In the genomic region with DNA sequence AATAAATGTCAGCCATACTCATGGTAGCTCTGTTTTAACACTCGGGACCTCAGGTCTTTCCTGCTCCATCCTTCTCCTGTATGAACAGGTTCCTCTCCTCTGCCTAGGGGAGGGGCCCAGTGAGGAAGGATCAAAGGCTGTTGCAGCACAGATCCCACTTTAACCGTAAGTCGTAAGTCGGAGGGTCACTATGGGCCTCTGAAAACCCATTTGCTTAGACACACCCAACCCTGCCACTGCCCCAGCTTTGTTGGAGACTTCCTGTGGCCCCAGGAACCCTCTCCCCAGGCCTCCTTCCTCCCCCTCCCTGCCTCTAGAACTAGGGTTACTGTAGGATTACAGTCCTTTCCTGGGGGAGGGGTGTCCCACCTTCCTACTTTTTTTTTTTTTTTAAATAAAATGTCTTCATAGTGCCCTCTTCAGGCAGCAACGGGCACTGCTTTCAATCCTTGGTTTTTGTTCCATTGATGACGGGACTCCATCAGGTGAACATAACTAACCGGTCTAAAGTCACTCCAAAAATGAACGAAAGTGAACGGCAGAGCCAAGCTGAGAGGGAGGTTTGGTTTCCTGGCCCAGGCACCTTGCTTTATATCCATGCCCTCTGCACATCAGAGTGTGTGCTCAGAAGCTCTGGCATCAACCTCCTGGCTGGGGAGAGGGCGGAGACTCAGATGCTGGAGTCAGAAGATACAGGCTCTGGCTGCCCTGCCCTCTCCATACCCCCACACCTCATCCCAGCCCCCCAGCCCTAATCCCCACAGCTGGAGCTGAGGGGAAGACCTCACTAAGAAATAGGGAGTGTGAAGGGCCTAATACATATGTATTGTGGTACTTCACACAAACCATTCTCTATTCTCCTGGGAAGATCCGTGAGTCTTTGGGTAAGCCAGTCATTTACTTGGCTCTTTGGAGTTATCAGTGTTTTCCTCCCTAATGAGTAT, we compare ENCODE assay signal across 19 mouse cellular contexts. TPM values are rescaled to one million over a fixed set of nuclear protein-coding genes. Genes with fewer than 3 reads are reported as not detected.
A peak's percentile ranks its signal among the peaks of the same experiment; 100 is the strongest.
DNase-seq lines count a peak whose midpoint lies in the region; ATAC-seq and TF ChIP-seq lines count a peak whose summit lies in the region.
"Had no signal": no experiment of that assay in that cellular context is flagged by ENCODE, and none has a peak within 500 bp of the region (broad histone marks: within the 10 kb centered on the region; RNA-seq: fewer than 3 reads in every experiment).

No protein-coding gene starts in this region.

- H3K4me1 ChIP-seq in lung, embryonic 14.5 days (ENCODE audit: insufficient read depth) = no peaks in the 10 kb centered on the region
- peaks cover 0 to 7% of the 10 kb centered on the region in 2 experiments; a peak in 1 of 4 replicates for H3K4me1 ChIP-seq in ES-E14 (ENCODE audit: control insufficient read depth in 2 of 2, insufficient read depth in 2 of 2, low read length in 2 of 2, poor library complexity in 1 of 2)
- H3K4me1 ChIP-seq: neural tube, embryonic 12.5 days had no signal

- no peaks in the 10 kb centered on the region for H3K36me3 ChIP-seq in lung, embryonic 14.5 days (ENCODE audit: insufficient read depth)
- no peaks in the 10 kb centered on the region for H3K36me3 ChIP-seq in ES-E14 (ENCODE audit: control insufficient read depth, insufficient read depth, low read length, poor library complexity, severe bottlenecking)
- H3K36me3 ChIP-seq: midbrain, embryonic 10.5 days; neural tube, embryonic 12.5 days had no signal

- in situ Hi-C loops in ES-E14 (cut with MboI; ENCODE audit: low sequenced_read_pairs in 2 of 2, unreplicated experiment in 2 of 2) = no loop called here

- no peak overlapping the region for H3K9ac ChIP-seq in lung, embryonic 14.5 days
- H3K9ac ChIP-seq in ES-E14 (ENCODE audit: insufficient read depth, low read depth, low read length, poor library complexity, severe bottlenecking) = no peak overlapping the region
- H3K9ac ChIP-seq: neural tube, embryonic 12.5 days had no signal

- no peak overlapping the region for H3K4me3 ChIP-seq in gastrocnemius, adult 2 months
- H3K4me3 ChIP-seq in lung, embryonic 14.5 days (ENCODE audit: low read depth, low read length) = no peak overlapping the region
- no peak overlapping the region; a peak in 1 of 4 replicates for H3K4me3 ChIP-seq in ES-E14 (ENCODE audit: insufficient read depth in 1 of 2, low read depth in 1 of 2, low read length in 2 of 2, poor library complexity in 1 of 2, severe bottlenecking in 1 of 2)
- H3K4me3 ChIP-seq: midbrain, embryonic 10.5 days; neural tube, embryonic 12.5 days had no signal

- H3K9me3 ChIP-seq in lung, embryonic 14.5 days (ENCODE audit: low read depth, low read length) = no peaks in the 10 kb centered on the region
- no peaks in the 10 kb centered on the region for H3K9me3 ChIP-seq in ES-E14 (ENCODE audit: control insufficient read depth, insufficient read depth, low read depth, low read length)
- H3K9me3 ChIP-seq: midbrain, embryonic 10.5 days; neural tube, embryonic 12.5 days had no signal

- H3K4me2 ChIP-seq in lung, embryonic 14.5 days = no peak overlapping the region
- H3K4me2 ChIP-seq: neural tube, embryonic 12.5 days had no signal

- ATAC-seq in lung, embryonic 14.5 days (ENCODE audit: insufficient read depth) = no peak
- peak; percentile 42 for ATAC-seq in megakaryocyte progenitor cell, adult 5-6 weeks (replicated peaks; ENCODE audit: poor library complexity)
- ATAC-seq: hindbrain, embryonic 16.5 days had no signal

- no peak overlapping the region for H3K27ac ChIP-seq in gastrocnemius, adult 2 months
- no peak overlapping the region for H3K27ac ChIP-seq in lung, embryonic 14.5 days (ENCODE audit: low read depth)
- H3K27ac ChIP-seq in ES-E14 (ENCODE audit: insufficient read depth, low read depth, low read length, poor library complexity, severe bottlenecking) = no peak overlapping the region
- H3K27ac ChIP-seq: midbrain, embryonic 10.5 days; neural tube, embryonic 12.5 days had no signal

- DNase-seq in gastrocnemius, adult 2 months = no peak
- no peak for DNase-seq in gastrocnemius, postnatal 10 days
- peak; percentile 38 for DNase-seq in lung, embryonic 14.5 days
- DNase-seq in lung, postnatal 4 days = no peak
- DNase-seq in ES-E14 (ENCODE audit: low read depth, low spot score) = no peak
- no peak for DNase-seq in spleen, postnatal 14 days (ENCODE audit: low spot score in 2 of 2)
- no peak for DNase-seq in right cerebral cortex, postnatal 25 days
- DNase-seq: cerebellum, adult 2 months; heart, adult 18-20 months; heart, postnatal 14 days; kidney, postnatal 10 days; layer of hippocampus, postnatal 36 days; lung, adult 18-20 months; thymus, adult 18-20 months had no signal

- TF ChIP-seq CTCF in gastrocnemius, adult 2 months (IDR thresholded peaks at IDR 0.05) = peak; percentile 58
- no peak; the same call in 1 of the 2 replicates for TF ChIP-seq CTCF in lung, embryonic 14.5 days (IDR thresholded peaks at IDR 0.05; ENCODE audit: low read depth)

- intact Hi-C loops in gastrocnemius, adult 2 months (cut with DNase I) = loop anchor here (5.0 kb wide), 1 partner anchor 154 kb away; no protein-coding TSS in a partner anchor

- H3K27me3 ChIP-seq in lung, embryonic 14.5 days (ENCODE audit: insufficient read depth, low read length) = no peaks in the 10 kb centered on the region
- H3K27me3 ChIP-seq: neural tube, embryonic 12.5 days had no signal

- 25% methylated on average over 11 of the region's 11 CpGs for WGBS in lung, embryonic 14.5 days

TF ChIP-seq in ES-E14, 5 proteins besides CTCF, POLR2A, EP300 and RAD21:
- TF ChIP-seq ZC3H11A (IDR thresholded peaks at IDR 0.05; ENCODE audit: borderline replicate concordance, low read depth, low read length) (no peak), ZNF384 (IDR thresholded peaks at IDR 0.05; ENCODE audit: low read depth, low read length) (peak; percentile 98)

RNA-seq across cellular contexts. Expression of gene Col13a1, which starts 12.8 kb away (rescaled TPM):
- 1 to 10 TPM in 1 of 2 experiments, under 1 TPM in 1; 0.94 to 1.4 TPM for total RNA-seq in gastrocnemius, adult 2 months (2021)
- 1 to 10 TPM; 3.4 to 7.2 TPM for total RNA-seq in gastrocnemius, postnatal 10 days (2021)
- 25.7 and 26.8 TPM in 2 replicates for polyA plus RNA-seq in lung, embryonic 14.5 days (2014; fragmentation: Nextera tagmentation; extraction: Ambion mirVana)
- 4.2 and 4.7 TPM in 2 replicates for total RNA-seq in ES-E14 (2012; rRNA removed)
- not detected in 2 replicates for total RNA-seq in megakaryocyte progenitor cell, adult 5-6 weeks (2015)
- total RNA-seq in megakaryocyte progenitor cell, adult 5-6 weeks (2017) = not detected in 2 replicates
- polyA plus RNA-seq: C2C12 had no signal
